Mouse (Mus musculus): ENCODE data around the gene Capza2. TPM values are rescaled to one million over a fixed set of nuclear protein-coding genes. Genes with fewer than 3 reads are reported as not detected.

The Capza2 gene
- total RNA-seq, 4 experiments from 2014 or later, result 280 to 354 (median 306) TPM

DNA sequence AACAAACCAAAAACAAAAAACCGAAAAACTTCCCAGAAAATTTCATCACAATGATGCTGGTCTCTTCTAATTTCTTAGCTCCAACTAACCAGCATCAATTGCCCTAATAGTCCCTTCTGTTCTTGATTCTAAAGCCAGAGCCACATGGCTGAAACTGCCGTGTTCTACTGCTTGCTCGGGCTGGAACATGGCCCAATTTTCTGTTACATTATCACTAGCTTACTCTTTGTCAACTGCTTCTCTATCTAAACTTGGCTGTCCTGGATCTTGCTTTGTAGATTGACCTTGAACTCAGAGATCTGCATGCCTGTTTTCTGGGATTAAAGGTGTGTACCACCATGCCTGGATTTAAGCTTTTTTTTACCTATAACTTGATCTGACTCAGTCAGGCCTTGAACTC, 69.9 kb downstream of the Capza2 start:
- no peak for DNase-seq (ENCODE audit: low spot score in 2 of 2)

Other genes with a start within 250 kb of the Capza2 start
- 10 to 100 TPM; 11.4 to 15.6 (median 13.2) TPM for gene Met, start 172.4 kb upstream of the Capza2 start, total RNA-seq (2022)
- gene St7, start 56.7 kb downstream of the Capza2 start, total RNA-seq (2022), result 10 to 100 TPM; 11.3 to 16.0 (median 12.5) TPM

Measured in gastrocnemius, adult 8-10 months (tissue).